Mouse (Mus musculus) layer of hippocampus, adult 11-12 months (tissue): ENCODE data around the gene Lbx2.

ENCODE experiments used
- DNase-seq: peaks from one replicate; pipeline ENCODE4 v3.0.0; 2022; ENCODE audit warnings: low spot score

Lbx2 gene

DNA sequence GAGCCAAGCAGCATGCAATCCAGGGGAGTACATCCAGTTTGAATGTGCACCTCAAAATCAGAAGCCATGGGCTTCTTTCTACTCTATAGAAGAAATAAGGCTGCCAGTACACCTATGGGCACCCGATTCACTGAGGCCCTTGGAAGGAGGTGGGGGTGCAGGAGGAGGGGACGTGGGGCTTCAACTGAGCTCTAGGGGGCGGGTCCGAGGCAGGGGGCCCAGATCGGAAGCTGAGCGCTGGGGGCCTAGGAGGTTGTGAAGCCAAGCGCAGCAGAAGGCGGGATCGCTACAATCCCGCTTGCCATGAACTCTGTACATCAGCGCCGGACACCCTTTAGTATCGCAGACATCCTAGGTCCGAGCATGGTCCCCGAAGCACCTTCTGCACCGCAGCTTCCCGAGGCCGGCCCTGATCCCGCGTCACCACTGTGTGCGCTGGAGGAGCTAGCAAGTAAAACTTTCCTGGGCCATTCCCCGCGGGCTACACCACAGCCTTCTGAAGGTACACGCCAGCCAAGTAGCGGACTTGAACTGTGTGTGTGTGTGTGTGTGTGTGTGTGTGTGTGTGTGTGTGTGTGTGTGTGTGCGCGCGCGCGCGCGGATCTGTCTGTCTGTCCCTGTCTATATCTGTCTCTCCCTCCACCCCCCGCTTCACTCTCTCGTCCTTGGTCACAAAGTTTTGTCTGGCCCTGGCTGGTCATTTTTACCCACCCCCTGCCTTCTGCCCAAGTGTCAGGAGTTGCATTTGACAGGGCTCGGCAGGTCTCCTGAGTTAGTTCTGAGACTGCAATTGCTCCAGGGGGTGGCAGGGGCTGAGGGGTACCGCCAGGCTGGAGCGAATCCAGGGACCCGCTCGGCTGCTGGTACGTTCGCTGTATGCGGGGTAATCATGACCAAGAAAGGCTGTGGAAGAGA, at the start of gene Lbx2:
Gene Lbx2 (plus strand): TSS at position 247 of the 915 bp plus-strand sequence.
- DNase-seq: no peak

DNA sequence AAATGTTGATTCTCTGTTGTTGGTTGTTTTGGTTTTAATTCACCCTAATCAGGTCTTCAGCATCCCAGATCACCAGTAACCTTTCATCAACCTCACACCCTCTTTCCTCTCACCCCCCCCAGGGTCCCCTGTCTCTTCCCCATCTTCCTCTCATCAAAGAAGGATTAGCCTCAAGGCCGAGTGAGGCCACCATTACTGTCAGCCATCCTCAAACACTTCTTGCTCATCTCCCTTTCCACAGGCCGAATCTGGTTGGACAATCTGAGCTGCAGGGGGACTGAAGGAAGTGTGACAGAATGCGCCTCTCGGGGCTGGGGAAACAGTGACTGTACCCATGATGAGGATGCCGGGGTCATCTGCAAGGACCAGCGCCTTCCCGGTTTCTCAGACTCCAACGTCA, 49.0 kb upstream of the Lbx2 start:
- no peak for DNase-seq

DNA sequence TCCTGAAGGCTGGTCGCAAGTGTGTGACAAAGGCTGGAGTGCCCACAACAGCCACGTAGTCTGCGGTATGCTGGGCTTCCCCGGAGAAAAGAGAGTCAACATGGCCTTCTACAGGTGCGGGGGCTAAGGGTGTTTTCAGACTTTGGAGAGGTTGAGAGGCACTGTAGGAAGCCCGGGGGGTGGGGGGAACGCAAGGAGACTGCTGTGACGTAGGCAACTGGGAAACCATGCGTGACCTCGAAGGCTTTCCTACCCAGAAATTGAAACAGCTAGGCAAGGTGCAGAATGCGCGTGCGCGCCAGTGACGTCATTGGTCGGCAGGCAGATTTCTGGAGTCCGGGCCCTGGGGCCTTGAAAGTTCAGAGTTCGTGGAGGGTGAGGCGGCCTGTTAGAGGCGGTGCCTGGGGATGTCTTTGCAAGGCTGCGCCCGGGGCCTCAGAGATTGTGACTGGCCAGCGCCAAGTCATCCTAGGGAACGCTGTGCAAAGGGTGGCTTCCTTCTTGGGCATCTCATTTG, 47.6 kb upstream of the Lbx2 start:
- DNase-seq: peak; percentile 91

DNA sequence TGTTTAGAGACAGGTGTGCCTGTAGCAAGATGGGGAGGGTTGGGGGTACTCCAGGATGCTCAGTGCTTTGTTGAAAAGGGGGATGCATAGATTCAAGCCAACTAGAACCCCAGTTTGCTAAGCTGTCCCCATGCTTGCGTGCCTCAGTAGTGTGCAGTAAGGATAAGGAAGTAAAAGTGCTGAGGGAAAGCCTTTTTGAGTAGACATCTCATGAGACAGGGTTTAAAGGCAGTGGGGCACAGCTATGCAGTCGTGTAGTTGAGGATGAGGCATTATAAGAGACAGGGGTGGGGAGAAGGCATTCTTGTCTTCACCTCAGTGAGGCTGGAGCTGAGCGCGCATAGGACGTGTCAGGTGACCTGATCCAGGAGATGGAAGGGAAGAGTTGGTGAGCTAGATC, 45.6 kb upstream of the Lbx2 start:
- no peak for DNase-seq

DNA sequence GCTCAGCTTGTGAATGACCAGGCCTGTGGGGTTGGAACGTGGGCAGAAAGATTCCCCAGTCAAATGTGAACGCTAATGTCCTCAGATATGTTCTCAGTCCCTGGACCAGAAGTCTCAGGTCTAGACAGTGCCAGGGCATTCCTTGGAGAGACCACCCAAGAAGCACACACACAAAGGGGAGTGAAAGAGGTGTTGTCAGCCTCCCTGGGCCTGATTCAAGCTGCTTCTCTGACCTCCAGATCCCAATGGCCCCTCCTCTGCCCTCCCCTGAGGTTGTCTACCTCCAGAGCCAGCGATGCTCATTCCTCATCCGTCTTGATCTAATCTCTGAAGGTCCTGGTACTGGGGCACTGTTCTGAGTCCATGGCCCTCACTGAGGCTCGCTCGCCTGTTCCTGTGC, 42.6 kb upstream of the Lbx2 start:
- no peak for DNase-seq

DNA sequence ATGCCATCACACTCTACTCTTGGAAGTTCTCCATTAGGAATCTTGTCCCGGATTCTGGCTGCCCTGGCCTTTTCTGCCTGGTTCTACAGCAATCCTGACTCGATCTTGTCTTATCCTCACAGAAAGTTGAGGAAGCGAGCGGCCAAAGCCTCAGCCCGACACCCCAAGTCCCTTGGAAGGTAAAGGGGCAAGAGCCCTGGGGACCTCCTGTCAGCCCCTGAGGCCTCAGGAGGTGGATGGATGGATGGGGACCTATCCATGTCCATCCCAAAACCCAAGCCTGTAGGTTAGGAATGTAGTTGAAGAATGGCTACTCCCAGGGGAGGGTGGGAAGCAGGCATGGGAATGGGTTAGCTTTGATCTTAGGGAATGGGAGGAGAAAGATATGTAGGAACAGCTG, 42.2 kb upstream of the Lbx2 start:
- no peak for DNase-seq

DNA sequence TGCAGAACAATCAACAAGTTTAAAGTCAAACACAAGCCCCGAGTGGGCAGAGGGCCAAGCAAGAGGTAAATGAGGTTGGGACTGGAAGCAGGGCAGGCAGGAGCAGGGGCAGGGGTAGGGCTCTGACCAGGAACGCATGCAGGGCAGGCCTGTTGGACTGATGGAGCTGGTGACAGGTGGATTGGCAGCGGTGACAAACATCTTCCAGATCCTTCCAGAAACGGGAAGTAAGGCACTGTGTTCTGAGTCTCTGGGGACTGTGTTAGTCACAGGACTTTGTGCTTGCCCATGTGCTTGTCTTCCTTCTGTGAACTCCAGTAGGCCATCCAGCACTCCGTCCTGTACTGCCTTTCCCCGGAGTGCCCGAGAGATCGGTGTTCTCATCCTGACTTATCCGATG, 41.4 kb upstream of the Lbx2 start:
- DNase-seq: no peak

DNA sequence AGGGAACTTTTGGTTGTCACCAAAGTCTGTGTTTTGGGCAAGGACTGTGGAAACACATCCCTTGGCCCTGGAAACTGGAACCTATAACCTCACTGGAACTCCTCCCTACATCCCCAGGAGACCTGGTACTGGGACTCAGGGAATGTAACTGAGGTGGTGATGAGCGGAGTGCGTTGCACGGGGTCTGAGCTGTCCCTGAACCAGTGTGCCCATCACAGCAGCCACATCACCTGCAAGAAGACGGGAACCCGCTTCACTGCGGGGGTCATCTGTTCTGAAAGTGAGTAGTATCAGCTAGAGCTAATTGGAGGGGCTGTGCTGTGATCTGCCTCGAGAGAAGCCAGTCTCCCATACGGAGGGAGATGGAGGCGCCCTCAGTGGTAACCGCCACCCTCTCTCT, 36.8 kb upstream of the Lbx2 start:
- DNase-seq: no peak

DNA sequence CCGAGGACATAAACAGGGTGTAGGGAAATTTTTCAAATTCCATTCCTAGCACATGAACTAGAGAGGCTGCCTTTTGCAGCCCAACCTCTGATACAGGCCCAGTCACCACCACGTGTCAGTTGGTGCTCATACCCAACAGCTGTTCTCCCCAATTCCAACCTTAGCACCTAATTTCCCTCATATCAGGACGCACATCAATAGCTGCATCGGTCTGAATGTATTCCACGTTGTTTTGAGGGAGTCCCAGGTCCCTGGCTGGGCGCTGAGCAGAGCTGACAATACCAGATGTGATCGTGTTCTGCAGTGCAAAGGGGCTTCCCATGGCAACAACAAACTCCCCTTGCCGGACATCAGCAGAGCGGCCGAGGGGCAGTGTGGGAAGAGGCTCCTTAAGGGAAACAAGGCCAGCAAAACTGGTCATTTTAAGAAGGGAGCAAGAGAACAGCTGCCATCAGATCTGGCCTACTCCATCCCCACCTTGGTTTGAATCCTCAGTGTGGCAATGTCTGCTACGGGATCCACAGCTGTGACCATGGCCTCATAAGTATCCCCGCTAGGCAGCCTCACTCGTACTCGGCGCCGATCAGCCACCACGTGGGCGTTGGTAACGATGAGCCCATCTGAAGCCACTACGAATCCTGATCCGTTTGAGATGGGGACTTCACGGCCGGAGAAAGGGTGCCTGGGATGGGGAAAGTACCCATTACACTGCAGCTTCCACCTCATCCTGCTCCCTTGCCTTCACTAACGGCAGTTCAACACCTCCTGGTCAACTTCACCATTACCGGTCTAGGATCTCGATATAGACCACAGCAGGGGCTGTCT, 32.8 kb upstream of the Lbx2 start:
- peak; percentile 48 for DNase-seq

DNA sequence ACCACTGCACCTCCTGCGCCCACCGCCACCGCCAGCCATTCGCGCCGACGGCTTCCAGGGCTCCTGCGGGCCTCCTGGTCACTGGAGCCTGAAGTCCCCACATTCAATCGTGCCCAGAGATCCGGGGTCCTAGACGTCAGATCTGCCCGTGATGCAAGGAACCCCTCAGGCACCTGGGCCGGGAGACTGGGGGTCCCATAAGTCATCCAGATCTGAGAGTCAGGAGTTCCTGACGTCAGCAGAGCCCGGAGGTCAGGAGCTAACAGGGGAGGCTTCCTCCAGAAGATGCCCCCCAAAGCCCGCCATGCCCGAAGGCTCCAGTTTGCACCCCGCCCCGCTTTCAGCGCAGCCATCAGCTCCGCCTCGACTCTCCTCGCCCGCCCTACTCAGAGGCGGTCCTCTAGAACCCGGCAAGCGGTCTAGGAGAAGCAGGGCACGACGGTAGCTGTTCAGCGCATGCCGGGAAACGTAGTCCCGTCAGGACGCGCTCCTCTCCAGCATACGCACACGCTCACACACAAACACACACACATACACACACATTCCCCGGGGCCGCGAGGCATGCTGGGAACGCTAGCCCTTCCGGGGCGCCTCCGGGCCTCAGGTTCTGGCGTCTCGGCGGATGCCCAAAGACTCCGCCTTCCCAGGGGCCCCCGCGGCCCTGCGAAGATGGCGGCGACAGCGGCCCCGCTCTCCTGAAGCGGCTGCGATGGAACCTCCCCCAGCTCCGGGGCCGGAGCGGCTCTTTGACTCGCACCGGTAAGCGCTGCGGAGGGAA, 31.9 kb upstream of the Lbx2 start, which contains the start of gene Aup1:
Gene Aup1 (plus strand): TSS at position 448 of the 778 bp plus-strand sequence.
- peak; percentile 98 for DNase-seq

DNA sequence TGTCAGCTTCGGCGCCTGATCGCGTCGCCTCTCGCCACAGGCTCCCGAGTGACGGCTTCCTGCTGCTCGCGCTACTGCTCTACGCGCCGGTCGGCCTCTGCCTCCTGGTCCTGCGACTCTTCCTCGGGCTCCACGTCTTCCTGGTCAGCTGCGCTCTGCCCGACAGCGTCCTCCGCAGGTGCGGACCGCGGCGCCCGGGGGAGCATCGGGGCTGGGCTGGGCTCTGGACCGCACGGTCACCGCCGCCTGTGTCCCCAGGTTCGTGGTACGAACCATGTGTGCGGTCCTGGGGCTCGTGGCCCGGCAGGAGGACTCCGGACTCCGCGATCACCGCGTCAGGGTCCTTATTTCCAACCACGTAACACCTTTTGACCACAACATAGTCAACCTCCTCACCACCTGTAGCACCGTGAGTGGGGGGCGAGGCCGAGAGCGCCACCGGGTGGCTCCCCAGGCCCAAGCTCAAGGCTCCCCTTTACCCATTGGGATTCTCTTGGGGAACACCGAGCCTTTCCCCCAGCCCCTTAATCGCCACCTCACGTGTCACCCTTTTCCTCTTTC, 31.2 kb upstream of the Lbx2 start, which contains the start of gene Htra2:
Gene Htra2 (minus strand): TSS at position 403 of the 561 bp plus-strand sequence.
- DNase-seq: no peak

DNA sequence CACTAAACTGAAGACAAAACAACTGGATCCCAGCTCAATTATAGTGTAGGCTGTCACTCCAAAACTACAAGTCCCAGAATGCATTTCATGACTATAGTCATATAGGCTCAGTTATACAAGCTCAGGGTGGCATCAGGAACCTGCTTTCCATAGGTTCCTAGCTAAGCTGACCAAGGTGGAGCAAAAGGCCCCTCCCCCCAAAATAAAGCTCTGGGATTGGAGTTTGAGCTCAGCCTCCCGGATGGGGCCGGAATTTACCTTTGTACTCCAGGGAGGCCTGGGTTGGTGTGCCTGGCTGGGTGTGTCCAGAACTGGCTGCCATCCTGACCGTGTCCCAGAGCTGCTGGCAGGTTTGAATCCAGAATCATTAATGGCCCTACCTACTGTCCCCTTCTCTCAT, 28.4 kb upstream of the Lbx2 start, which contains the start of gene Dqx1:
Gene Dqx1 (plus strand): TSS at position 55 of the 400 bp plus-strand sequence.
- no peak for DNase-seq

DNA sequence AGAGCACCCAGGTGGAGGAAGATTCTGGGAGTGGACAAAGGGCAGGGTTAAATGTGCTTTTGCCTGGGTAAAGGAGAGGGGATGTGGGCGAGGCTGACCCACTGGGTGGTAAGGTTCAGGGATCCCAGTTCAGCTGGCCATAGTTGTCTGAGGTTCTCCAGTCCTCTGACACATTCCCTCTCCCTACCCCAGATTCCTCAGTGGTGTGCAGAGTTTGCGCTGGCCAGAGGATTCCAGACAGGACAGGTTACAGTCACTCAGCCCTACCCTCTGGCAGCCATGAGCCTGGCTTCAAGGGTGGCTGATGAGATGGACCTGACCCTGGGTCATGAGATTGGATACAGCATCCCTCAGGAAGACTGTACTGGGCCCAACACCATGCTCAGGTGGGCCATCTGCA, 27.4 kb upstream of the Lbx2 start:
- no peak for DNase-seq

DNA sequence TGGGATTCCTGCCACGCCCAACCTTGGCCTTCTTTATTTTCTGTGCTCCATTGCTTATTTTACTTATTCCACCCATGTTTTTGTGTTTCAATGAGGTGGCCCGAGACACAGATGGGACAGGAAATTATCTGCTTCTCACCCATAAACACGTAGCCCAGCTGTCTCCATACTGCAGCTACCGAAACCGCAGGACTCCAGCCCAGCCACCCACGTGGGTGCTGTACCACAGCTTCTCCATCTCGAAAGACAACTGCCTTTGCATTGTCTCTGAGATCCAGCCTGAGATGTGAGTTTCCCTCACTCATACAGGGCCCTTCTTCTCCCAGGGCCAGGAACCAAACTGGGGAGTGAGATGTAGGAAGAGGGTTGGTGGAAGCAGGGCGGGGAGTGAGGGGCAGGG, 20.2 kb upstream of the Lbx2 start:
- no peak for DNase-seq

DNA sequence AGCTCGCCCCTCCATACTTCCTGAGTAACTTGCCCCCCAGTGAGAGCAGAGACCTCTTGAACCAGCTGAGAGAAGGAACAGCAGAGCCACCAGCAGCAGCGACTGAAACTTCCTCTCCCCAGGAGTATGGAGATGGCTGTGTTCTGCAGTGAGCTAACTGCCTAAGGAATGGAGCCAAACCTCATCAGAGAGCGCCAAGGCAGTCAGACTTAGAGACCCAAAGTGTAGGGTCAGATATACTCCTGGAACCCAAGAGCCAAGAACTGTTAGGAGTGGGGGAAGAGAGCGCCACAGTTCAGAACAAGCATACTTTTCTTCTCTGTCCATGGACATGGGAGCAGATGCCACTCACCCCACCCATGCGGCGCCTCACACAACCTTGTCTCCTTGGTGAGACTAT, 19.7 kb upstream of the Lbx2 start:
- DNase-seq: no peak

DNA sequence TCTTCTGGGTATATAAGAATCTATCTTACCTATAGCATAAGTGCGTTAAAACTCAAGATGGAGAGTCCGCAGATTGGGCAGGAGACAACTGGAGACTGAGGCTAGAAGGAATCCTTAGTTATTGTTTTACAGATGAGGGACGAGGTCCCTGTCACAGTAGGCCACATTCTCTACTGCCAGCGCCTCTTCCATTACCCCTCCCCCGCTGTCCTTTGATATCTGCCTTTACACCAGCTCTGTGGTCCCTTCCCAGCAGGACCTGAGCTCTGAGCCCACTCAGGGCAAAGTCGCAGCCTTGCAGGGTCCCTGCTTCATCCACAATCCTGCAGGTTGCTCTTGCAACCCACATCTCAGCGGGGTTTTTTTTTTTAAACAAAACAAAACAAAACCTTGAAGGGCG, 17.9 kb upstream of the Lbx2 start:
- no peak for DNase-seq

DNA sequence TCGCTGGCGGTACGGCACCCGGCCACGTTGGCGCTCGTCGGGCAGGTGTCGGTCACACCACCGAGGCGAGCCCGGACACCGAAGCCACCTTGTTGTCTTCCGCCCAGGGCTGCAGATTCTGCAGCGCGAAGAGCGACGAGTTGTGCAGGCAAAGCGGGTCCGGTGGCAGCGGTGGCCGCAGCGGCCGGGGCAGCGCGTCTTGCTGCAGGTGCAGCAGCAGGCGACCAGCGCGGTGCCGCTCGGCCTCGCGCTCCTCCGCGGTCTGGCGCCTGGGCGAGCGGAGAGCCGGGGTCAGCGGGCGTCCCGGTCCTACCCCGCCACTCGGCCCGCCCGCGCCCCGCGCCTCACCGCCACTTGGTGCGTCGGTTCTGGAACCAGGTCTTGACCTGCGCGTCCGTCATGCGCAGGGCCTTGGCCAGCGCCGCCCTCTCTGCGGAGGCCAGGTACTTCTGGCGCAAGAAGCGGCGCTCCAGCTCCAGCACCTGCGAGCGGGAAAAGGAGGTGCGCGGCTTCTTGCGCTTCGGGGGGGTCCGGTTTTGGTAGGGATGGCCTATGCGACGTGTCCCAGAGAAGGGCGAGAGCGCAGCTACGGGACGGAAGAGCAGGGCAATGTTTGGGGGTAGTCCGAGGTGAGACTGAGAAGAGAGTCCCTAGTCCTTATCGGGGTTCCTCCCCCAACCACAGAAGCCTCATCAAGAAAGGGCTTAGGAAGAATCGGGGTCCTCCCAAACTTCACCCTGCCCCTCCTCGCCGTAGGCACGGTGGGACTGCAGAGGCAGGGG, 17.3 kb upstream of the Lbx2 start:
- DNase-seq: no peak

DNA sequence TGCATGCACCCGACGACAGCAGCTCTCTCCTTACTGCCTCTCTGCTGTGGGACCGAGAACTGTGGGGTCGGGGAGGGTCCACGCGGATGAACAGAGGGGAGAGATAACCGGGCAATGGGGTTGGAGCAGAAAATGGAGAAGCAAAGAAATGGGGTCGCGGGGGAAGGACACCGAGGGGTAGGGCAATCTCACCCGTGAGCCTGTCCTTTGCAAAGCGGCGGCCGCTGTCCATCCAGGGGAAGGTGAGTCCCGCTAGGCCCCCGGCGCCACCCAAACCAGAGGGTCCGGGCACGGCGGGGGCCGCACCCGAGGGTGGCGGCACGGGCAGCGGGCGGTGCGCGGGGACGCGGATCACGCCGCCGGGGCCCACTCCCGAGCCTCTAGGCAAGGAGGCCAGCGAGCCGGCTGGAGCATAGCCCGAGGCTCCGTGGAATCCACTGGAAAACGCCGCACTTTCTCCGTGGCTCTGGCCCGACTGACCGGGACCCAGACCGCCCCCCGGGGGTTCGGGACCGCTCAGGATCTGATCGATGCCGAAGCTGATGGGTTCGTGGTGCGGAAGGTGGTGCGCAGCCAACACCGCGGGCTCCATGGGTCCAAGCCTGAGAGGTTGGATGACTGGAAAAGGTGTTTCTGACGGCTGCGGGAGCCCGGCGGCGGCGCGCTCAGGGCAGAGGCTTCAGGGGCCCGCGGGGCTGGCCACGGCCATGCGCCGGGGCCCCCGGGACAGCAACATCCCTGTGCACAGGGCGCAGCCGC, 16.5 kb upstream of the Lbx2 start:
- DNase-seq: no peak

DNA sequence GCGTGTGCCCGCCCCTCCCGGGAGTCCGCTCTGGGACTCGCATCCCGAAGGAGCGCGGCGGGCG, 16.1 kb upstream of the Lbx2 start, which contains the start of gene Tlx2:
Gene Tlx2 (minus strand): TSS at position 47 of the 64 bp plus-strand sequence.
- DNase-seq: no peak
